Mouse (Mus musculus) liver, embryonic 14.5 days (tissue): ENCODE results near the gene Mettl15.

ENCODE experiments used
- CTCF ChIP-seq: IDR thresholded peaks from 2 replicates; pipeline ENCODE4 v1.5.1; 2016; ENCODE audit warnings: antibody characterized with exemption, low read depth, control low read depth
- EP300 ChIP-seq: IDR thresholded peaks from 2 replicates; pipeline ENCODE4 v1.6.1; 2016; ENCODE audit warnings: antibody characterized with exemption, low read depth

DNA sequence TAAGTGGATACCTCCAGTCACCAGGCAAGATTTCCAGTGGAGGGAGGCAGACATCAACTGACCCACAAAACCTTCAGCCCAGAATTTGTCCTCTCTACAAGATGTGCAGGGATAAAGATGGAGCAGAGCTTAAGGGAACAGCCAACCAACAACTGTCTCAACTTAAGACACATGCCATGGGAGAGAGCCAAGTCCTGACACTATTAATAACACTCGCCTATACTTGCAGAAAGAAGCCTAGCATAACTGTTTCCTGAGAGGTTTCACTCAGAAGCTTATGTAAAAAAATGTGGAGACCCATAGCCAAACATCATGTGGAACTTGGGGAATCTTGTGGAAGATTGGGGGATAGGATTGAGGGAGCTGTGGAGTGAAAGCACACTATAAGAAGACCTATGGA lies 124.4 kb downstream of the Mettl15 start:
- no peak for TF ChIP-seq EP300
- TF ChIP-seq CTCF = no peak
